Mouse (Mus musculus) ES-Bruce4 (cell line): ENCODE results near the gene Mrps7.

Experiments
- CTCF ChIP-seq: IDR thresholded peaks from one replicate; pipeline ENCODE4 v1.8.1; 2011; ENCODE audit warnings: low read depth, low read length
- POLR2A ChIP-seq: IDR thresholded peaks from one replicate; pipeline ENCODE4 v1.8.1; 2011; ENCODE audit warnings: low read length; ENCODE audit not compliant: insufficient read depth

GRCm38 (mm10) chr11:115563406-115563805, 40.3 kb upstream of the Mrps7 start:
- no peak for TF ChIP-seq CTCF
- TF ChIP-seq POLR2A, result no peak
